Mouse (Mus musculus): ENCODE measurements around the gene Eme1. TPM values are rescaled to one million over a fixed set of nuclear protein-coding genes. Genes with fewer than 3 reads are reported as not detected.

The Eme1 gene
- polyA plus RNA-seq, 1 experiment = 15.3 TPM

DNA sequence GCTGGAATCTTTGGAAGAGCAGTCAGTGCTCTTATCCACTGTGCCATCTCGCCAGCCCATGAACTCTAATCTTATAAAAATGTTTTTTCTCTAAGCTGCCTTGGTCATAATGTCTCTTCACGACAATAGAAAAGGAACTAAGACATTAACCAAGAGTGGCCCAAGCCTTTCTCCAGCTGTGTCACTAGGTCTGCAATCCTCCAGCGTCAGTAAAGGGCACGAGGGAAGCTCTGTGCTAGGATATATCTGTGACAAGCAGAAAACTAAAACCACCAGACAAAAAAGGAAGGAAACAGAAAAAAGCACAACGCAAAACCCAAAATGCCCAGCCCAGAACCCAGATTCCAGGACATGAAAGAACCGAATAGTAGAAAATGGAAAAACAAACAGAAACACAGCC lies 33.4 kb upstream of the Eme1 start:
- TF ChIP-seq POLR2A (IDR thresholded peaks at IDR 0.05; ENCODE audit: borderline replicate concordance, control insufficient read depth, low read depth, low read length) = no peak
- no peak for TF ChIP-seq CTCF (IDR thresholded peaks at IDR 0.05; ENCODE audit: control insufficient read depth, insufficient read depth, low read length)
- Histone ChIP-seq H3K4me3 (replicated peaks; ENCODE audit: control insufficient read depth, low read depth, low read length) (no peak overlapping the region), H3K27ac (ENCODE audit: control insufficient read depth, insufficient read depth, low read depth, low read length, poor library complexity) (no peak overlapping the region), H3K4me1 (ENCODE audit: control insufficient read depth, insufficient read depth, low read length) (no peaks in the 10 kb centered on the region; the same call in 1 of the 2 replicates)
- WGBS = 13% methylated on average over 6 of the region's 6 CpGs

DNA sequence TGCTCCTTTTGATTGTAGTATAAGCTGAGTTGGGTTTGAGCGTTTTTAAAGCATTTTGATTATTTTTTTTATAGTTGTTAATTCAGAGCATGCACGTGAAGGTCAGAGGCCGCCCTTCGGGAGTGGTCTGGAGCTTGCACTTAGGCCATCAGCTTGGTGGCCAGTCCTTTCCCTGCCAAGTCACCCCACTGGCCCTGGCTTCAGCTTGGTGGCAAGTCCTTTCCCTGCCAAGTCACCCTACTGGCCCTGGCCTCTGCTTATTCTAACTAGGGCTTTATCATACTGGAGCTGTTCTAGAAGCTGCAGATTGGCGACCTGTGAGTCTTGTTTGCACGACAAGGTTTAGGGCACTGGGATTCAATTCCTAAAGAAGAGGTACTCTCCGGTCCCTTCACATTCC lies 28.7 kb upstream of the Eme1 start:
- WGBS = 77% methylated on average over 7 of the region's 7 CpGs
- TF ChIP-seq POLR2A (IDR thresholded peaks at IDR 0.05; ENCODE audit: borderline replicate concordance, control insufficient read depth, low read depth, low read length) = no peak
- no peak for TF ChIP-seq CTCF (IDR thresholded peaks at IDR 0.05; ENCODE audit: control insufficient read depth, insufficient read depth, low read length)
- no peak overlapping the region for H3K27ac ChIP-seq (ENCODE audit: control insufficient read depth, insufficient read depth, low read depth, low read length, poor library complexity)
- H3K4me1 ChIP-seq (ENCODE audit: control insufficient read depth, insufficient read depth, low read length) = no peaks in the 10 kb centered on the region
- H3K4me3 ChIP-seq (replicated peaks; ENCODE audit: control insufficient read depth, low read depth, low read length) = no peak overlapping the region

DNA sequence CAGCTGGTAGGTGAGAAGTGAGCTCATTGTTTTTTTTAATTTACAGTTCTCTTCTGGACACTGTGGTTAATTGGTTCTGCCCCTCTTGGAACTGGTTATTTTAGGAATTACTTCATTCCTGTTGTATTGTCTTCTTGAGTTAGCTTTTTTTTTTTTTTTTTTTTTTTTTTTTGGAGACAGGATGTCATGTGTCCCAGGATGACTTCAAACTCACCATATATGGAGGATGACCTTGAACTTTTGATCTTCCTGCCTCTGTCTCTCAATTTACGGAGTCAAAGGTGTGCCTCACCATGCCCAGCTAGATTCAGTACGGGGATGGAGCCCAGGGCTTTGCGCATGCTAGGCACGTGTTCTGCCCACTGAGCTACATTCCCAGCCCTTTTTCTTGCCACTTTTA lies 27.9 kb upstream of the Eme1 start:
- 81% methylated on average over 4 of the region's 4 CpGs for WGBS
- no peak for TF ChIP-seq CTCF (IDR thresholded peaks at IDR 0.05; ENCODE audit: control insufficient read depth, insufficient read depth, low read length)
- TF ChIP-seq POLR2A (IDR thresholded peaks at IDR 0.05; ENCODE audit: borderline replicate concordance, control insufficient read depth, low read depth, low read length) = no peak
- Histone ChIP-seq H3K4me3 (replicated peaks; ENCODE audit: control insufficient read depth, low read depth, low read length) (no peak overlapping the region), H3K4me1 (ENCODE audit: control insufficient read depth, insufficient read depth, low read length) (no peaks in the 10 kb centered on the region), H3K27ac (ENCODE audit: control insufficient read depth, insufficient read depth, low read depth, low read length, poor library complexity) (no peak overlapping the region)

DNA sequence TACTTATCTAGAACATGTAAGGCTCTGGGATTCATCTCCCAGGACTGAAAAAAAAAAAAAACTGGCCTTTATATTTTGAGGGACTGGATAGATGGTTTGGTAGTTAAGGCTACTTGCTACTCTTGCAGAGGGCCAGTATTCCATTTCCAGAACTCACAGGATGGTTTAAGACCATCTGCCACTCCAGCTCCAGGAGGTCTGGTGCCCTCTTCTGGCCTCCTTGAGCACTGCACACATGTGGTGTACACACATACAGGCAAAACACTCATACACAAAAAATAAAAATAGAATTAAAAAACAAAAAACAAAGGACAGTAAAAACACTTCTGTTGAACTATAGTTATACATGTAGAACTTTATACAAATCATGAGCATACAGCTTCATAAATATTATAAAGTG lies 26.9 kb upstream of the Eme1 start:
- TF ChIP-seq POLR2A (IDR thresholded peaks at IDR 0.05; ENCODE audit: borderline replicate concordance, control insufficient read depth, low read depth, low read length) (no peak), CTCF (IDR thresholded peaks at IDR 0.05; ENCODE audit: control insufficient read depth, insufficient read depth, low read length) (peak; percentile 17; the same call in 1 of the 2 replicates)
- H3K4me3 ChIP-seq (replicated peaks; ENCODE audit: control insufficient read depth, low read depth, low read length) = no peak overlapping the region
- no peak overlapping the region for H3K27ac ChIP-seq (ENCODE audit: control insufficient read depth, insufficient read depth, low read depth, low read length, poor library complexity)
- no peaks in the 10 kb centered on the region for H3K4me1 ChIP-seq (ENCODE audit: control insufficient read depth, insufficient read depth, low read length)

DNA sequence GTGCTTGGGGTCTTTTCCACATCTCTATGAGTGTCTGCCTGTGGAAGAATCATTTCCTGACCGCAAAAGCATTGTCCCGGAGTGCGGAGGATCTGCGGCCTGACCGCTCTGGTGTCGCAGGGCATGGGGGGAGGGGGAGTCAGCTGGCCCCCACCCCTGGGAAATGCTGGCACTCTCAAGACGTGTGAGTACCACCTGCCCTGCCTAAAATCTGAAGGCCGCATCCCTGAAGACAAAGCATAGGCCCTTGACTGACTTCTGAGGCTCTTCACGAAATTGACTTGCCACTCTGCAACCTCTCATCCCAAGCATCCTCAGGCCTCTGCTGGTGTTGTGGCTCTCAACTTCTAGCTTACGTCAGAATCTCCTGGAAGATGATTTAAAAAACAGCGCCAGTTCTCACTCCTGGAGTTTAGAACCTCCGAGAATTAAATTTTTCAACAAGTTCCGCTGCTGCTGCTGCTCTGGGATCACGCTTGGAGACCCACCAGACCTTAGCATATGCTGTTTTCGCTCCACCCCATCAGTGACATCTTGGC lies 23.9 kb upstream of the Eme1 start:
- peak overlapping the region; percentile 62 for H3K4me3 ChIP-seq (replicated peaks; ENCODE audit: control insufficient read depth, low read depth, low read length)
- H3K4me1 ChIP-seq (ENCODE audit: control insufficient read depth, insufficient read depth, low read length) = no peaks in the 10 kb centered on the region
- WGBS = 38% methylated on average over 15 of the region's 15 CpGs
- no peak overlapping the region for H3K27ac ChIP-seq (ENCODE audit: control insufficient read depth, insufficient read depth, low read depth, low read length, poor library complexity)
- TF ChIP-seq POLR2A (IDR thresholded peaks at IDR 0.05; ENCODE audit: borderline replicate concordance, control insufficient read depth, low read depth, low read length) (no peak), CTCF (IDR thresholded peaks at IDR 0.05; ENCODE audit: control insufficient read depth, insufficient read depth, low read length) (no peak)

DNA sequence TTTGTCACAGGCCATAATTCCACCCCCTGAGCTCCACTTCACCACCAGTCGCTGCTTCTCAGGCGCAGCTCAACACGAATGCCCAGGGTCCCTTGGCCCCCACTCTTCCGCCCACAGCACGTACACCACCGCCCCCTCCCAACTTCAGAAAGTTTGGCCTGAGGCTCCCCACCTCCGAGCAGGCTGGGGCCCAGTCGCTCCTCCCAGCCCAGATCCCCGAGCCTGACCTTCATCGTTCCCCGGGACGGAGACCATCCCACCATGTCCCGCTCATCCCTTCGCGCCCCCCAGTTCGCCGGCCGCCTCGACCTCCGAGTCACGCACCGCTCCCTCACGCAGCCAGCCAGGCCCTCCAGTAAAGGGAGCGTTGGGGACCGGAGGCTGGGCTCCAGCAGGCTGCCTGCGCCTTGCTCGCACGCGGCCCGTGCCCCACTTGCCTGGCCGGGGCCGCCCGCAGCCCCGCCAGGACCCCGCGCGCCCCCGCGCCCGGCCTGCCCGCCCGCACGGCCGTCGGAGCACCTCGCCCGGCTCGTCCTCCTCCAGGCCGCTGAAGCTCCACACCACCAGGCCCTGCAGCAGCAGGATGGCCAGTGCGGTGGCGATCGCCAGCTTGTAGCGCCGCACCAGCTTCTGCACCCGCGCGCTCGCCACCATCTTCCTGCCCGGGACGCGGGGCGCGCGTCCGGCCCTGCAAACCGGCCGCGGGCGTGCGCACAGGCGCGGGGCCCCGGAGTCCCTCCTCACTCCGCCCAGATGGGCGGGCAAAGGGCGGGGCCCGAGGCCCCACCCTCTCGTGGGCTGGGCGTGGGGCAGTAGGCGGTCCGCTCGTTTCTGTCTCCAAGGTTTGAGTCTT lies 23.2 kb upstream of the Eme1 start, which contains the start of gene Xylt2:
Gene Xylt2 (minus strand): TSS at position 762 of the 853 bp plus-strand sequence.
- H3K4me1 ChIP-seq (ENCODE audit: control insufficient read depth, insufficient read depth, low read length) = no peaks in the 10 kb centered on the region
- H3K27ac ChIP-seq (ENCODE audit: control insufficient read depth, insufficient read depth, low read depth, low read length, poor library complexity) = peak within 1 kb of the TSS; percentile 31; the same call in 1 of the 2 replicates
- TF ChIP-seq POLR2A (IDR thresholded peaks at IDR 0.05; ENCODE audit: borderline replicate concordance, control insufficient read depth, low read depth, low read length) = peak; percentile 52; the same call in 1 of the 2 replicates
- TF ChIP-seq CTCF (IDR thresholded peaks at IDR 0.05; ENCODE audit: control insufficient read depth, insufficient read depth, low read length) = no peak

DNA sequence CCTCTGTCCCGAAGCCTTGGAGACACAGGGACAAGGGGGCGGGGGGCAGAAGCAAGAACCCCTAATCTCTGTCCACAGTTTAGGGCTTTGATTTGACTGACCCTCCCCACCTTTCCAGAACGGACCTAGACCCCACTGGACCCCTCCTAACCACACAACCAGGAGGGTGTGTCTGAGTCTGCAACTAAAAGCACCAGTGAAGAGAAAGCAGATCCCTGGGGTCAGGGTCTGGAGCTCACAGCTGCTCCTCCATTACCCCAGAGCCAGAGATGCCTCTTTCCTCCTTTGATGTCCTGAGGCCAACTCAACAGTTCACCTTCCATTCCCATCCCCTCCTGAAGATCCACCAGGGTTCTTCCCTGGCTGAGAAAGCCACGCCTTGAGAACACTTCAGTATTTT lies 22.5 kb upstream of the Eme1 start:
- TF ChIP-seq CTCF (IDR thresholded peaks at IDR 0.05; ENCODE audit: control insufficient read depth, insufficient read depth, low read length) (no peak), POLR2A (IDR thresholded peaks at IDR 0.05; ENCODE audit: borderline replicate concordance, control insufficient read depth, low read depth, low read length) (no peak)
- H3K4me3 ChIP-seq (replicated peaks; ENCODE audit: control insufficient read depth, low read depth, low read length) = no peak overlapping the region
- no peak overlapping the region for H3K27ac ChIP-seq (ENCODE audit: control insufficient read depth, insufficient read depth, low read depth, low read length, poor library complexity)
- H3K4me1 ChIP-seq (ENCODE audit: control insufficient read depth, insufficient read depth, low read length) = no peaks in the 10 kb centered on the region
- WGBS = 47% methylated on average over 4 of the region's 4 CpGs

More for the DNA sequence above, 23.2 kb upstream of the Eme1 start, which contains the start of gene Xylt2:
- WGBS = under 1% methylated on average over 82 of the region's 82 CpGs
- H3K4me3 ChIP-seq (replicated peaks; ENCODE audit: control insufficient read depth, low read depth, low read length) = peak within 1 kb of the TSS; percentile 94

DNA sequence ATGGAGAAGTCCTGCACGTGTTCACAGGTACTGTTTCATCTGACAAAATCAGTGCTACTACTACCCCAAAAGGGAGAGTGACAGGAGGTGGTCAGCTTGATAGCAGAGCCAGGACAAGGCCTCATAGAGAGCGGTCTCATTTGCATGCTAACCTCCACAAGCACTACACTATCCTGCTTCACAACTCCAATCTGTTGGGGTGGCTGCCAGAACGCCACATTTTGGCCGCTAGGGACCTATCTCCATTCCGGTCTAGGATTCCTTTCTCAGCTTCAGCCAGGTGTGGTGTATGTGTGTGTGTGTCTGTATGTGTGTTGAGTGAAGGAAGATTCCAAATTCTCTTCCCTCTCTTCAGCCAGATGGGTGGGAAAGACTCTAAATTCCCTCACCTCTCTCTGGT lies 21.7 kb upstream of the Eme1 start:
- Histone ChIP-seq H3K27ac (ENCODE audit: control insufficient read depth, insufficient read depth, low read depth, low read length, poor library complexity) (no peak overlapping the region), H3K4me1 (ENCODE audit: control insufficient read depth, insufficient read depth, low read length) (no peaks in the 10 kb centered on the region), H3K4me3 (replicated peaks; ENCODE audit: control insufficient read depth, low read depth, low read length) (no peak overlapping the region)
- TF ChIP-seq CTCF (IDR thresholded peaks at IDR 0.05; ENCODE audit: control insufficient read depth, insufficient read depth, low read length) = no peak
- TF ChIP-seq POLR2A (IDR thresholded peaks at IDR 0.05; ENCODE audit: borderline replicate concordance, control insufficient read depth, low read depth, low read length) = no peak
- WGBS = 90% methylated on average over 5 of the region's 5 CpGs
